Mouse (Mus musculus): ENCODE results near the gene Nfam1.

DNA sequence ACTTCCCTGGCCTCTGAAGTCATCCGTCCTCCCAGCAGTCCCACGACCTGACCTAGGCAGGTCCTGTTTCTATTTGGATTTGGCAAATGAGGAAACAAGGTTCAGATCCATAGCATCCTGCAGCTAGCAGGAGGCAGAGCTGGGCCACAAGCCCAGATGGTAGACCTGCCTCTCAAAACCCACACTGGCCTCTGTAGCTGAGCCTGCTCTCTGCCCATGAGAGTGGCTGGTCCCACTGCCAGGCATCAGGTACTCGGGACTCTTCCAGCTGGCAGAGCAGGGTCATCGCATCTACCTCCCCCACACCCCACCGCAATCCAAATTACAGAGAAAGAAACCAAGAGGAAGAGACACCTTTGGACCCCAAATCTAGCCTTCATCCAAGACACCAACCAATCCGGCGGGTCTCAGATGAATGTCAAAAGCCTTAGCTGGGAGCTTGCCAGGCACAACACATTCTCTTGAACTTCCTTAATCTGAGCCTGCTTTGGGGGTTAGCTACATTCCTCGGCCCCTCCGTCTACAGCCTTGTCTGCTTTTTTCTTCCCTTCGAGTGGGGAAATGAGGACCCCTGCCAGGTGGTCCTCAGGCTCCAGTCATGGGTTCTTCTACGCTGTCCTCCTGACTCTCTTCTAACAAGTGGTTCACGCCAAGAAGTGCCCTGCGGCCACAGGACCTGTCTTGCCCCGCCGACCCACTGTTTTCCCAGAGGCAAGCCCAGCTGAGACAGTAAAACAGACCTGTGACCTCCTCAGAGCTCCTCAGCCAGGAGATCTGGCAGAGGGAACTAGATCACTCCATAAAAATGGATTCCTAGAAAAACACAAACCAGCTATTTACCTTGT is 51.2 kb downstream of the Nfam1 start:
- TF ChIP-seq POLR2A (IDR thresholded peaks at IDR 0.05; ENCODE audit: insufficient read depth, low read depth, low read length) = no peak
- no peak for TF ChIP-seq CTCF (IDR thresholded peaks at IDR 0.05; ENCODE audit: insufficient read depth, low read depth, low read length)

All from olfactory bulb, adult 2 months (tissue).